Mouse (Mus musculus) frontal cortex, postnatal 14 days (tissue): ENCODE measurements around the gene Ppp2r3a.
A peak's percentile ranks its signal among the peaks of the same experiment; 100 is the strongest.

Experiments
- DNase-seq, 2 experiments: peaks; one replicate each; pipeline ENCODE4 v3.0.0; 2022; ENCODE audit warnings: low spot score in 2 of 2

Gene Ppp2r3a

DNA sequence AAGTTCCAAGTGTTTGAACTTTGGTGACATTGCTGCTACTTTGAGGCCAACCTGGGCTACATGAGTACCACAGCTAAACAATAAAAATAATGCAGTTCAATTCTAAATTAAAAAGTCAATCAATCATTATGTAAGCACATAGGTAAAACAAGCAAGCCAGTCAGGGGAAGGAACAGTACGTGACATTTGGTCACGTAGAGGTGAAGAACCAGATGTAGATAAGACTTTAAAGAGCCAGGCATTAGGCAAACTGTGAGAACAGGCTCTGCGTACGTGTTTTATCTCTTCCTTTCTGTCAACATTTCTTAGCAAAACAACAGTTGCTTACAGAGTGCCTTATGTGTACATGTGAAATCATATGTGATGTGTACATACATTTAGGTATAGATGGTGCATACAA, 946 bp upstream of the Ppp2r3a start:
- DNase-seq: no peak

DNA sequence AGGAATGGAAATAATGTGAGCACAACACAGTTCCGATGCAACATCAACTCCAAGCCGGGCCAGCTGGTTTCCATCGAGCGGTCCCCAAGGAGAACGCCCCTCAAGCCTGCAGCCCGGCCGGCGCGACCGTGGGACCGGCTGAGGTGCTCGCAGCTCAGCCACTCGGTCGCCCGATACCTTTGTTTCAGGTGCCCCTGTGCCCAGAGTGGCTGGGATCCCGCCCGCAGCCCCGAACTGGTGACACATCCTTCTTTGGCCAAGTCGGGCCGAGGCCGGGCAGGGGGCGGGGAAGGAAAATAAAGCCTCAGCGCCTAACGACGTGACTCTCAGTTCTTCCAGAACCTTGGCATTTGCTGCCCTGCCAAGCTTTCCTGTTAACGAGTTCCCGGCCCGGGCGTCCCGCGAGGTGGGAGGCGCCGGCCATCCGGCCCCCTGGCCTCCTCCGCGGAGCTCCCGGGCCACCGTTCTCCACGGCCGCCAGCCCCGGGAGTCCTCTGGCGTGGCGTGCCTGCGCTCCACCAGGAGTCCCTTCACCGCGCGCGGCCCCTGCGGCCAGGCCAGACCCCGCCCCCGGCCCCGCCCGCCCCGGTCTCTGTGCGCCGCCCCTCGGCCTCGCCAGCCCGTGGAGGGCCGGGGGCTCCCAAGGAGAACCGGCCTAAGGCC, 483 bp downstream of the Ppp2r3a start:
- peak; percentile 40 to 55 for DNase-seq

DNA sequence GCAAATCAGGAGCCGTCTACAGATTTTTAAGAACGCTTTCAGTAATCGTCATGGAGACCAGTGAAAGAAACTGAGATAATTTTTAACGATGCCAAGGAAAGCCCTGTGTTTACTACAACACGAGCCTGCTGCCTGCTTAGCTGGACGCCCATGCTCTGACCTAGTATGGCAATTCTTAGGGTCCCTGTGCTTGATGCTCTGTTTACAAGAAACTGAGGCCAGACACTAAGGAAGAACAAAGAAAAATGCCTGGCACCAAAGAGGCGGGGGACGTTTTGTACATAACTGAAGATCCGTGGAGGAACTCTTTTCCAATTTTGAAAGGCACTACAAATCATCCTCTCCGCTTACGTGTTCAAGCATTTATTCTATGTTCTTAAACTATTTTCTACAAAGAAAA, 1.1 kb downstream of the Ppp2r3a start:
- peak in 1 of 2 experiments; percentile 10 for DNase-seq

DNA sequence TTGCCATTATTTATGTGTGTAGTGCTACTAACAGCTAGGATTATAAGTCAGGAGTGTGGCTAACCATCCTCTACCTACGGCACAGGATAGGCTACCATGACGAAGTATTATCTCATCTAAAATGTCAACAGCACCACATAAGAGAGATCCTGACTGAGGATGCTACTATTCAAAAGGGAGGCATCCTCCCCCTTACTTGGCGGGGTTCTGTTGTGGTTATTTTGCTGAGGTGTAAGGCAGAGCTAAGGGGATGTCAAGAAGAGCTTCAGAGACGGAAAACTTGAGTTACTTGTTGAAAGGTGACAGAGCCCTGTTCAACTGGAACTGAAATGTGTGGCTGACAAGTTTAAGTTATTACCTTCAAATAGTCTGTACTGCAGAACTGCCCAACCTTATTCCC, 2.0 kb downstream of the Ppp2r3a start:
- DNase-seq: no peak

DNA sequence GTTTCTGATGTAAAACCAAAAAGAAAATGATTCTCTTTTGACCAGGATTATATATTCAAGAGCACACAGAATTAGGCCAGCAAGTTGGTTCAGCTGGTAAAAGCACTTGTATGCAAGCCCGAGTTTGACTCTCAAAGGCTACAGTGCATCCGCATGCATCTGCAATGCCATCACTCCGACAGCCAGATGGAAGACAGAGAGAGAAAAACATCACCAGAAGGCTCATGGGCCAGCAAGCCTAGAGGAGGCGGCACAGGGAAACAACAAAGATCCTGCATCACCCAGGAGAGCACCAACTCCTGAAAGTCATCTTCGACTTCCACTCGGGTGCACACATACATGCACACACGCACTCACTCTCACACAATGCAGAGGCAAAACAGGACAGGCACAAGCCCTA, 4.1 kb downstream of the Ppp2r3a start:
- no peak for DNase-seq

DNA sequence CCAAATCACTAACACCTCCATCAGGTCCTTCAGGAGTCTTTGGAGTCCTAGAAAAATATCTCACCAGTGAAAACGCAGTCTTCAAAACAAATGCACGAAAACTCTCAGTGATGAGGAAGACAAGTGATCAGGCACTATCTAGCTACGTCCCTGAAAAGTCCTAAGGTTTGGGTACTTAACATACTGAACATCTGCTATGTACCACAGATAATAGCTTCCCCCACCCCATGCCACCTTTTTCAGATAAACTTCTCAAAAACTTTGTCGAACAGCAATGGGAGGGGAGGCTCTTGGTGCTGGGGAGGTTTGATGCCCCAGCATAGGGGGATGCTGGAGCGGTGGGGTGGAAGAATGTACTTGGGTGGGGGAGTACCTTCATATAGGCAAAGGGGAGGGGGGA, 6.1 kb downstream of the Ppp2r3a start:
- no peak for DNase-seq

DNA sequence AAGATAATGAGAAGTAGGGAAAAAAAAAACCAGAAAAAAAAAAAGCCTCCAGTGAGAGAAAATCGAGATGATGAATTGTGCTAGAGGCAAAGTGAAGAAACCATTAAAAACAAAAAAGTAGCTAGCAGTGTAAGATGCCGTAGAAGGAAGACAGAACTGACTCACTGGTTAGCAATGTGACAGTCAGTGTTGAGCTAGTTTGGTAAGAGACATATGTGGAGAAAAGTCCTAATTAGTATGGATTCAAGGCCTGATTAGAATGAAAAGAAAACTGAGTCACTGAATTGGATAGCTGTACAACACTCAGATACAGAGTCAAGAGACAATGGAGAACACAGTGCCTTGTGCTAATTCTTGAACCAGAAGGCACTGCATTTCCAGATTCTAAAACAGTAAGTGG, 7.9 kb downstream of the Ppp2r3a start:
- DNase-seq: no peak

DNA sequence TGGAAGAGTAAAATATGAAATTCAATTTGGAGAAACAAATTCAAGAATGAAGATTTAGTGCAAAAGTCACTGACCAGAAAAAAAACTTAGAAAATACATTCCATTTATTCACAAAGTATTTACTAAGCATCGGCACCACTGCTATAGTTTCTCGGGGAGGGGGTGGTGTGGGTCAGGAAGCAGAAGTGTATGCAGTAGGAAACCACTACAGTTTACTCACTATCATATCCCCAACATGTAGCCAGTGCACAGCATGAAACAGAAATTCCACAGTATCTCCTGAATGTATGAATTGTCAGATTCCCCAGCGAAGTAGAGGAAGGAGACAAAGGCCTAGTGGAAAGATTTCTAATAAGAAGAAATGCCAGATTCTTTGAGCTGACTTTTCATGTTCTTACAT, 11.4 kb downstream of the Ppp2r3a start:
- no peak for DNase-seq

DNA sequence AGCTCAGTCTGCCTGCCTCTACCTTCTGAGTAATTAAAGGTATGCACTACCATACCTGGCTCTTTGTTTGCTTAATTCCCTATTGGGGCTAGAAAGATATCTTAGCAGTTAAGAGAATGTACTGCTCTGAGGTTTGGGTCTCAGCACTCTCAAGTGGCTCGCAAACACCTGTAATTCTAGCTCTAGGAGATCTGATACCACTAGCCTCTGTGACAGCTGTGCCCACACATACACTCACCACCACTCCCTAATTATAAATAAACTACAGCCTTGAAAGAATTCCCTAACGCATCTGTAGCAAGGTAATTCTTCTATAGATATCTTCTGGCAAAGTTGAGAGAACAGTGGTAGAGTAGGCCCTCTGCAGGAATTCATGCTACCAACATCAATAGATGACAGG, 15.8 kb downstream of the Ppp2r3a start:
- DNase-seq: no peak

DNA sequence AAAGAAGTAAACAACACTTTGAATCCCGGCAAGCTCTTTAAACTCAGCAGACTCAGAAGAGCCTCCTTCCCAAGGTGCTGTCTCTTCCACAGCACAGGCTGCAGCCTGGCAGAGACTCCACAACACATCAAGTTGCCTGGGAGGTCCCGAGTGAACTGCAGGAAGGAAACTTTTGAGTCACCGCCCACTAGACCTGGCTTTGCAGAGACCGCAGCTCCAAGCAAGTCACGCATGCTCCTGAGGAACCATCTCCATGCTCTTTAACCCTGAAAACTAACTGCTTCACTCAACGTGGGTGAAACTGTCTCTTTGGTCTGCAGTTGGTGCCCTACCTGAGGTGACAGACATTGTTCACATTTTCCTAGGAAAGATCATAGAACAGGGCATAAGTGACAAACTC, 19.6 kb downstream of the Ppp2r3a start:
- no peak for DNase-seq

DNA sequence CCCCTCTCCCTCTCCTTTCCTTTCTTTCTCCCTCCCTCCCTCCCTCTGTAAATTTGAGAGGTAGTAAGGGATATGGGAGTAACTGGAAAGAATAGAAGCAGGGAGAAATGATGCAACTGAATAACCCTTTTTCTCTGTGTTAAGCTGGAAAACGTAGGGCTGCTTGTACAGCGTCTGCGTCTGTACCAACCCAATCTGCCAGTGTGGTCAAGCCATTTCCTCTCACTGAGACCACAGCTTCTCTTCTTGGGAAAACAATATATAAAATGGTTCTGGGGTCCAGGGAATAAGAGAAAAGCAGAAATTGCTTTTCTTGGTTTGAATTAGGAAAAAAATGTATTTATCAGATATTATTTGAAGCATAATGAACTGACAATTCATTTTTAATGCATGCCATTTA, 21.6 kb downstream of the Ppp2r3a start:
- DNase-seq: no peak

DNA sequence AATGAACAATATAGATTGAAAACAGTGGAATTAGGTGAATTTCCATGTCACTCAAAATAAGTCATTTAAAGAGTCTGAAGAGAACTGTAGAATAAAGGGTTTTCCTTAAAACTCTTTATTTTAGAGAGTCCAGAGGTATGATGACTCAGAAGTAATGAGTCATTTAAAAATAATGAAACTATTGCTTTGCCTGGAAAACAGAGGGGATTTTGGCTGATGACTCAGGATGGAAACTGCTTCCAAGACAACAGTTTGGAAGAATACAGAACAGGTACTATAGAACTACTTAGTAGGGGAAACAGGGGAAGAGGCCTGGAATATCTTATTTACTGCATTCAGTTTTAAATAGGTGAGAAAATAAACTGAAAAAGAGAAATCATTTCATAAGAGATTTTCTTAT, 22.7 kb downstream of the Ppp2r3a start:
- DNase-seq: no peak

DNA sequence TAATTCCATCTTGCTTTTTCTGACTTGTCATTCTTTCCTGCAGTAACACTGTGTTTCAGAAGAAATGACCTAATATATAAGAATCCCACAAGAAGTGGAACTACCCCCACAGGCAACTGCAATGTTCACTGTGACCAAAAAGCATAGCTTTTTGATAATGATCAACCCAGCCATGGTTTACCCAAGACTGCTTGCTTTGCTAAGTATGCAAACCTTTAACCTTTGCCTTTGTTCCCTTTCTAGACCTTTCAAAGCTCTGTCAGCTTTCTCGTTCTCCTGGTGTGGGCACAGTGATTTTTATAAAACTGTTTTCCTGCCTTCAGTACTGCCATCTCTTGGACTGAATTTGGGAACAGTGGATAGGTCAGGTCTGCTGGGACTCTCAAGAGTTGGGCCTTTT, 43.6 kb downstream of the Ppp2r3a start:
- DNase-seq: no peak

DNA sequence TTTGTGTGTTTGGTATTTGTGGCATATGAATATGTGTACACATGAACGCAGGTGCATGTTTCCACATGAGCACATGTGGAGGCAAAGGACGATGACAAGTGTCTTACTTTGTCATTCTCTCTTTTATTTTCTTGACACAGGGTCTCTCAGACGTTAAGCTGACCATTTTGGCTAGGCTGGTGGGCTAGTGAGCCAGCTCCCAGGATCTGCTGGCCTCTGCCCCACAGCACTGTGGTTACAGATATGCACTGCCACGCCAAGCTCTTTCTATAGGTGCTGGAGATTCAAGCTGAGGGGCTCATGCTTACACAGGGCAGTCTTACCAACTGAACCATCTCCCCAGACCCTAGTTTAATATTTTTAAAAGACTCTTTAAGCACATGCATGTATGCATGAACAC, 45.1 kb downstream of the Ppp2r3a start:
- DNase-seq: no peak

DNA sequence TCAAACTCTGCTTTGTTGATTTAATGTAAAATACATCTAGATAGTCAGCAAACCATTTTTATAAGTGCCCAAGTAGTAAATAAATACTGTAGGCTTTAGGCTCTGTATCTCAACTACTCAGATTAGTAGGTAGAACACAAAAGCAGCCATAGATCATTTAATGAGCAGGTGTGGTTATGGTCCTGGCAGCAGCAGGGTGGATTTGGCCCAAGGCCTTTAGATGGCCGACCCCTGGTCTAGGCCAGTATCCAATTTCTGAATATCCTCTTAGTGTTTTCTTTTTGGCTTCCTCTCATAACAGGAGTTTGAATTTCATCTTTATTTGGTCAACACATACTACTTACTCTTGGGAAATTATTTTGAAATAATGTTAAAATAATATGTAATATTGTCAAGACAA, 46.4 kb downstream of the Ppp2r3a start:
- DNase-seq: no peak

DNA sequence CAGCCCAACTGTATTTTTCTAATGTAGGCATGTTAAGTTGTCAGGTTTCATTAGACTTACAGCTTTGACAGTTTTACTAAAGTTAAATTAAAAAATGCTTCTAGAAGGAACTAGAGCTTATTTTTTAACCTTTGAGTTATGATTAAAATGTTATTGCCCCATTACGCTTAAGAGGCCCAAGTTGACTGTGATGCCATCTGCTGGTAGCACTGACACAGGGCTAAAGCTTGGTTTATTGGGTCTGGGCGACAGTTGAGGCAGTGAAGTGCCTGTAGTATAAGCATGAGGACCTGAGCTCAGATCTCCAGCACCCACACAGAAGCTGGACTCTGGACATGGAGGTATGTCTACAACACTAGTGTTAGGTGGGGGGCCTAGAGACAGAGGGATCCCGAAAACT, 47.5 kb downstream of the Ppp2r3a start:
- DNase-seq: no peak

DNA sequence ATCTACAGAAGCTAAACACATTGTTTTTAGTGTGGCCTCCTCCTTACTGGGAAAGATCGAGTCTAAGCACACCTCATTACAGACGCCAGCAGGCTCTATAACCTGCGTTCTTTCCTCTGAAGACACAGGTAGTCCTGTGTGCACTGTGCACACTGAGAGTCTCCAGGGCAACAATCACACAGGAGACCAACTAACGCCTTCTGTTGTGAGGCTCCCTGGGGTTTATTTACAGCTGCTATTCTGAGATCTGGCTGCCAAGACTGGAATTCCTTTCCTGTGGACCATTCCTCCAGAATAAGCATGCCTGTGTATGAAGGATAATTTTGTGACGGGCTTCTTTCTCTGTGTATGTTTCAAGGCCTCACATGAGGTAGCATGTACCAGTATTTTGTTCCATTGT, 51.0 kb downstream of the Ppp2r3a start:
- DNase-seq: no peak

DNA sequence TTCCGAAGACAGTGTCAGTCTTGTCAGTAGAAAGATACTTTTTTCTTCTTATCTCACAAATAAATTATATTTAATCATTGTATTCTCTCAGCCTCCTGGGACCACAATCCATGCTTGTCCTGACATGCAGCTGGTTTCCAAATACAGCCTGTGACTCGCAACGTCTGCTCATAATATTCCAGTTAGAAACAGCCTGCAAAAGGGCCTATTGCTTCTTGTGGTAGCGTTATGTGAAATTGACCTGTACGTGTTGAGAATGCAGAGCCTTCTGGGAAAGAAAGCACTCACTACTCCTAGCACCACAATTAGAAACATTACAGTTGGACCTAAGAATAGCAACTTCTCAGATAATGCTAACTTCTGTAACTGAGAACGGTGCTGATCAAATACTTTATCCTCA, 52.8 kb downstream of the Ppp2r3a start:
- no peak for DNase-seq

DNA sequence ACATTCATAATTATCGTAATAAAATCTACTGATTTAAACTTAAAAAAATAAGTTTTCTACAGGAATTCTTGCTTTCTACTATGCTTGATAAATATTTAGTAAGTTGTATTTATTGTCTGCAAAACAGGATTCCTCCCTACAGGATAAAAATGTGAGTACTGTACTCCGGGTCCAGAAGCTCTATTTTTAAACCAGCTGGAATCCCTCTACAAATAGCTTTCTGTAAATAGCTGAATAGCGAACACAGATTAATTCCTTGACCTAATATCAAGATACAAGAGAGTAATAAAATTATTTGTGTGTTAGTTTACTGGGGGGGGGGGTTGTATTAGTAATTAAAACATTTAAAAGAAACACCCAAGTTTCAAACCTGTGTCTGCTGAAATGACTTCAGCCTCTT, 53.3 kb downstream of the Ppp2r3a start:
- DNase-seq: no peak

DNA sequence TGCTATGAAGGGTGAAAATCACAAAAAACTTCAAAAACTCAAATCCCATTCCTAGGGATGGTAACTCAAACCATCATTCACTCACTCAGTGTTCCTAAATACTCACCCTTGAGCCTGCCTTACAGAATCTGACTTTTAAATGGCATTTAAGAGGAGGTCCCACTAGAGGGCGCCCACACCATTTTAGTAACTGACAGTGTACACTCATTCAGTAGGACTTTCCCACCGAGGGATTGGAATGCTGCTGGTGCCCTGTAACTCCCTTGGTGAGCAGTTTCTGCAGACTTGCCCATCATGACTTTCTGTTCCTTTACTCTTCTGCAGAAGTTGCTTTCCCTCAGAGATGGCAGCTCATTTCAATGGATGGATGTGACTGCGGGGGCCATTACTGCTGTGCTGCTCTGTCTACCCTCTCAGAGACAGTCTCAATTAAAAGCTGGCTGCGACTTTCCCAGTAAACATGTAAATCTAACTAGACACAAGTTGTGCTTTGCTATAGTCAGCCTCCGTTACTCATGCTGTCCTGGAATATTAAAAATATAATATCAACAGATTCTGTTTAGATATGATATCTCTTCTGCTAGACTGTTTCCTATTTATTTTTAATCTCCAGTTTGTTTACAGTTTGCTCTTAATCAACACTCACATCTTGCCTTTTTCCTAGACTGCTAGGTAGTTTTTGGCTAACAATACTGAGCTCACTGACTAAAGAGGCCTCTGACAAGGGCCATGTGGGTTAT, 69.5 kb downstream of the Ppp2r3a start:
- DNase-seq: peak; percentile 72 to 87

DNA sequence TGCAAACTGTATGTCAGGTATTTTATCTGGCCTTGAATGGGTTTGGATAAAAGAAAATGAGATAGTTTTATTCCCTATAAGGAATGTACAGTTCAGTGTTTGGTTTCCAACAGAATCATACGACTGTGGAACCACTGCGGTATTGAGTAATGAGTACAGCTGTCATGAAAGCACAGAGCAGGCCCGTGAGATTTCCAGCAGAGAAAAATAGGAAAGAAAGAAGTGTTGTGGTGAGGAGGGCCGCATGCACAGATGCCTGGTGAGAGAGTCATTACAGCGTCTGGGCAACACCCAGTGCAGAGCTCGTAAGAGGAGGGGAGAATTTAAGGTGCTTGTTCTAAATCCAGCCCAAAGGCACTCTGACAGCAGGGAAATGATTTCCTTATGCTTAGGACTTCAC, 70.3 kb downstream of the Ppp2r3a start:
- DNase-seq: no peak

DNA sequence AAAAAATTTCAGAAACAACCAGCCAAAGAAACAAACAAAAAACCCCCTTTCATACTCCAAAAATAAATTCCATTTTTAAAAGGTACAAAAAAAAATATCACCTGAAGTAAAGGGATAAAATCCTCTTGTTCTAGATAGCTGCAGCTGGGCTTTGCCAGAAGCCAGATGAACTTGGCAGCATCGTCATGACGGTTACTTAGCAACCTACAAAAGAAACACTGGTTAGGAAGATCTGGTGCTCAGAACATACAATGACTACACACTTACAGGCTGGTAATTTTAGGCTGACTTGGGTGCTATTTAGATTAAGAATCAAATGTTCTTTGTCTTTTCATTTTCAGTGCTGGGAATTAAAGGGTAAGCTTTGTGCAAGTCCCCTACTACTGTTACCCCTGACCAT, 71.4 kb downstream of the Ppp2r3a start:
- no peak for DNase-seq

DNA sequence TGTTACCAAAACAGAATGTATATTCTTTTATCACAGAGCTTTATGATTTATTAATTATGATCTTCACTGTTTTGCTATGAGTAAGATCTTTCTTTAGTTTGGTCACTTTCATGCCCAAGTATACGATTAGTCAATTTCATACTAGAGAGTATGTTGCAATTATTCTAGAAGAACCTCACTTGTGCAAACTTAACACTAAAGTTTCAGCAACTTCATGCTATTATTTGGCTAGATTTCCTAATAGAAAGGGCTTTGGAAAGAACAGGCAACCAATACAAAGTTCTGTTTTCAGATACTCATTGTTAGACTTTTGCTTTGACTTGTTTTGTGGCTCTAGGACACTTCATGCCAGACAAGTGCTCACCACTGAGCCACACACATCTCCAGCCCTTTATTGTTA, 91.0 kb downstream of the Ppp2r3a start:
- no peak for DNase-seq

DNA sequence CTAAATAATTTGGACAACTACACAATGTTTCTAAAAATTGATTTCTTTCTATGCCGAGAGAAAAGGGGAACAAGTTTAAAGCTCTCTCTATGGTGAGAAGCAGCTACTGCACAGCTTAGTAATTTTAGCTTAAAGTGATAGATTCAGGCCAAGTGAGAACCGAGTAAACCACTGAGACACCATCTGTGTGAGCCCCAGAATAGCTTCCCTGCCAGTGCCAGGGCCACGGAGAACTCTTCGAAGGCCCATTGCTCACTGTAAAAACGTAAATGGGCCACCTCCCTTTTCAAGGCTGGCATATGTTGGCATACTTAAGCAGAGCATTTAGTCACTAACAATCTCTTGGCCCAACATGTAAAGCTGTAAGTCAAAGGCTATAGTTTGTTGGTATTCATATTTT, 91.5 kb downstream of the Ppp2r3a start:
- DNase-seq: peak; percentile 49 to 50
